Mouse (Mus musculus): ENCODE measurements around the gene Plxna2. TPM values are rescaled to one million over a fixed set of nuclear protein-coding genes. Genes with fewer than 3 reads are reported as not detected.

Plxna2 gene
- polyA plus RNA-seq, 1 experiment: 13.0 TPM

DNA sequence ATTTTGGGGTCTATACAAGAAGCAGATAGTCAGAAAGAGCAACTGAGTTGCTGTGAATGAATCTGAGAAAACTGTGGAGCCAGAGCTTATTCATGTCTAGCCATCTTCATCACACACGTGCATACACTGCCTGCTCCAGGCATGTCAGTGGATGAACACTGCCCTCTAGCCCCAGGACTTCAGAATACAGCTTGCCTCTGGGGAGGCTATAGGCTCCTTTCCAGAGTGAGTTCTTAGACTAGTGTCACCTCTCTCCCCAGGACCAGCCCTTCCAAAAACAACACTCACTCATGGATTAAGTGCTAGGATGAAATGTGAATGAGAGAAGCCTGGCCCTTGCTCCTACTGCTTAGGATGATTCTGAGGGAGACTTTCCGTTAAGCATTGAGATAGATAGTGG lies 198.9 kb downstream of the Plxna2 start:
- DNase-seq (ENCODE audit: low read depth): no peak

- DNase-seq (ENCODE audit: low read depth): no peak
These were observed 202.9 kb downstream of the Plxna2 start for GRCm38 (mm10) chr1:194820953-194821352.

GRCm38 (mm10) chr1:194821721-194822120 lies 203.7 kb downstream of the Plxna2 start:
- DNase-seq (ENCODE audit: low read depth): no peak

DNA sequence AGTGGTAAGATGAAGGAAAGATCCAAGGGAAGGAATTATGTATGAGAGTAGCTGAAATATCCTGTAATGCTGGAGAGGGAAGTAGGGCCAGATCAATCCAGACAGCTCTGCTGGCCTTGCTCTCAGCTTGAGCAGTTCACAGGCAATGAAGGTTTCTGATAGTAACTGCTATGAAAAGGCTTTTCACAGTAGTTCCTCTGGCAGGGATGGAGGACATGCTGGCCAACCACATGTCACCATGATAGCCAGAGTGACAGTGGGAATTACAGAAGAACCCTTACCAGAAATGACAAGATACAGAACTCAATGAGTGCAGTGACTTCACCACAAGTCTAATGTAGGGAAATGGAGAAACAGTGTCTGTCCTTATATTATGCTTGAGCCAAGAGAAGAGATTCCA lies 210.3 kb downstream of the Plxna2 start:
- DNase-seq (ENCODE audit: low read depth): no peak

DNA sequence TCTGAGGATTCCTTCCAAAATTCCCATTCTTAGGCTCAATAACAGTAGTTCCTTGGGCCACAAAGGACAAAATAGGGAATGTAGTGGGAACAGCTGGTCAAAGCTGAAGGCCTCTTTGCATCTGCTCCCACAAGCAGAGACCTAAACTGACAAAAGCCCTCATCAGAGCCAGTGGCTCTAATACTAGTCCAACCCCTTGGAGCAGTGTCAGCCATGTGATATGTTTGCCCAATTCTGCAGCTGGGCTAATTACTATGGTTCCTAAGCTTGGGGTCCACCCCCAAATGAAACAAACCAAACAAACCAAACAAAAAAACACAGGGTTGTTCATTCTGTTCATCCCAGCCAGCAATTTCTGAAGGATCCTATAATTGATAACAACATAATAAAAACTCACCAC lies 217.2 kb downstream of the Plxna2 start:
- DNase-seq (ENCODE audit: low read depth): no peak

DNA sequence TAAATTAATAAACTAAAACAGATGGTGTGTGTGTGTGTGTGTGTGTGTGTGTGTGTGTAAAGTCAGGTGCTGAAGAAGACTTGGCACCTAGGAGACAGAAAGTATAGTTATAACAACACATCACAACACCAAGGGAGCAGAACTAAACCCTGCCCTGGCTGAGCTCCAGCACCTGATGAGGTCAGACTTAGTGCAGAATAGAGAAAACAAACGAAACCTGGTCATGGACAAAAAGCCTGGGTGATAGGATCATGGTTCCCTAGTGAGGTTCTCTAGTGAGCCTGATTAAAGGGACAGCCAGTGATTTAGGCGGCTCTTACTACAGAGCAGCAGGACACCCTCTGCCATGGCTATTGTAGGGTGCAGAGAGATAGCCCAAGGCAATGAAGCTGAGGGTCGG lies 218.2 kb downstream of the Plxna2 start:
- no peak for DNase-seq (ENCODE audit: low read depth)

DNA sequence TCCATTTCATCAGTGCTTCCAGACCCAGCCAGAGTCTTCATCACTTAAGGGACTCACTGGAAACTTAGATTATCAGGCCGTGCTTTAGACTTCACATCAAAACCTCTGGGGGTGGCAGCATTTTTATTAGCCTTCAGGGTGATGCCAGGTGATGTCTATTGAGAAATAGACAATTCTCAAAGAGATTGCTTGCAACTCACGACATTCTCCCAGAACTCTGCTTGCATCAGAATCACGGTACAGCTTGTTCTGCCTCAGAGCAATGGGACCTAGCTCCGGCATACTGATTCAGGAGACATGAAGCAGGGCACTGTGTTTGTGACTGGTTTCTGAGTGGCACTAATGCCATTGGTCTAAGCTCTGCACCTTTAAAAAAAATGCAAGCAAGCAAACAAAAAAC lies 218.7 kb downstream of the Plxna2 start:
- peak; percentile 88 for DNase-seq (ENCODE audit: low read depth)

GRCm38 (mm10) chr1:194839230-194839910 lies 221.4 kb downstream of the Plxna2 start:
- DNase-seq (ENCODE audit: low read depth): no peak

DNA sequence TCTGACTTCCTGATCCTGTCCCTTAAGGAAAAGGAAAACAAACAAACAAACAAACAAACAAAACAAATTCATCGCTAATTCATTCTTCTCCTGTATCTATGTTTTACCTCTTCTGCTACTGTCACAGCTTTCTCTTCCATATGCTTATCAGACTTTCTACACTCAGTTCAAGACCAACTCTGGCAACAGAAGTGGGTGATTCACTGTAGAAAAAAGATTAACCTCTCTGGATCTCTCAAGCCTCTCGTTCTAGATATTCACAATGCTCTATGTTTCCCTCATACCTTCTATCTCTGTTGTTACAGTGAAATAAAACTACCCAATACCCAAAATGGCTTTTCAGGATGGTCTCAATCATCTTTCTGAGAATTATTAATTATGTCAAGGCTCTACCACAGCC lies 225.0 kb downstream of the Plxna2 start:
- no peak for DNase-seq (ENCODE audit: low read depth)

GRCm38 (mm10) chr1:194847014-194847413 lies 229.0 kb downstream of the Plxna2 start:
- no peak for DNase-seq (ENCODE audit: low read depth)

DNA sequence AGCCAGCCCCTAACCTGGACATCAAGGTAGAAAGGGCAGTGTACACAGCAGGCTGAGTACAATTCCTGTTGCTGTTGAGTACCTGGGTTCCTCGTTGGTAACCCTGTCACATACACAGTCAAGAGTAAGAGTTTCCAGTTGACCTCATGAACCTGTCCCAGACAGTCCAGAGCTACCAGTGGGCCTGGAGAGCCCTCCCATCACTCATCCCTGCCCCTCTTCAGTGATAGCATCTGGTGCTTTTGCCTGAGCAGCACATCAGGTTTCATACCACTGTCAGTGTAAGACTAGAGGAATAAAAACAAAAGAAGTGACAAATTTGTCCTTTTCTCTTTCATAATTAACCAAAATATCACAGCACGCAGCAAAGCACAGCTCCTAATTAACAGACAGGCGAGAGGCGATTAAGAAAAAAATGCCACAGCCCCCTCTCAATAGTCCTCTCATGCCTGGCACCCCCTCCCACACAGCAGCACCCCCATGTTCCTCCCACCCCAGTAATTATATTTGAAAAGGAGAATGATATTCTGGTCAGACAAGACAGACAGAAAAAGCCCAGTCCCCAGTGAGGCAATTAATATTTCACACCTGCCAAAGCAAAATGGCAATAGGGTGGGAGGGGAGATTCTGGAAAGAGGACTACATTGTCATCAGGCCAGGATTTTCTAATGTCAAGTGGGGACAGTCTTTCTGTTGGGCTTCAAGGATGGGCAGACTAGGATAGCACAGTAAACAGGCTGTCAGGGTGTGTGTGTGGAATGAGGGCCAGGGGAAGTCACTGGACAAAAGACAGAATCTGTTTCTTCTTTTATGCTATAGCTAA lies 233.4 kb downstream of the Plxna2 start:
- no peak for DNase-seq (ENCODE audit: low read depth)

- DNase-seq (ENCODE audit: low read depth): no peak
These were observed 234.0 kb downstream of the Plxna2 start for GRCm38 (mm10) chr1:194852065-194852358.

Data from gonadal fat pad, adult 2 months (tissue).